Mouse (Mus musculus): ENCODE data around the gene H2-DMb1.
A peak's percentile ranks its signal among the peaks of the same experiment; 100 is the strongest.

Gene H2-DMb1

GRCm38 (mm10) chr17:34152923-34153322, at the start of gene H2-DMb1:
H2-DMb1 (plus strand) TSS chr17:34153072.
- peak; percentile 54 for DNase-seq

GRCm38 (mm10) chr17:34104804-34105203, 48.1 kb upstream of the H2-DMb1 start:
- no peak for DNase-seq

DNA sequence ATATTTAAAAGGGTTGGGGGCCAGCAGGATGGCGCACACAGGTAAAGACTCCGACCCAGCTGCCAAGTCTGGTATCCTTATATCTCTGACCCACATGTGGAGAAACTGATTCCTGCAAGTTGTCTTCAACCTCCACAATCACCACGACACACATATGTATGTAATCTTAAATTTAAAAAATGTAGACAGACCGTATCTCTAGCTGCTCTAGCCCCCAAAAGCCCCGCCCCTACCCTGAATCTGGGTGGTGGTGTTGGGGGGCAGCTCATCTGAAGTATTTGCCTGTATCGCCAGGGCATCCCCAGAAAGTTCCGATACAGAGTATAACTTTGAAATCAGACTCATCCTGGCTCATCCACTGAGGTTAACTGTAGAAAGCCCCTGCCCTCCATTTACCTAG, 46.3 kb upstream of the H2-DMb1 start:
- DNase-seq = no peak

DNA sequence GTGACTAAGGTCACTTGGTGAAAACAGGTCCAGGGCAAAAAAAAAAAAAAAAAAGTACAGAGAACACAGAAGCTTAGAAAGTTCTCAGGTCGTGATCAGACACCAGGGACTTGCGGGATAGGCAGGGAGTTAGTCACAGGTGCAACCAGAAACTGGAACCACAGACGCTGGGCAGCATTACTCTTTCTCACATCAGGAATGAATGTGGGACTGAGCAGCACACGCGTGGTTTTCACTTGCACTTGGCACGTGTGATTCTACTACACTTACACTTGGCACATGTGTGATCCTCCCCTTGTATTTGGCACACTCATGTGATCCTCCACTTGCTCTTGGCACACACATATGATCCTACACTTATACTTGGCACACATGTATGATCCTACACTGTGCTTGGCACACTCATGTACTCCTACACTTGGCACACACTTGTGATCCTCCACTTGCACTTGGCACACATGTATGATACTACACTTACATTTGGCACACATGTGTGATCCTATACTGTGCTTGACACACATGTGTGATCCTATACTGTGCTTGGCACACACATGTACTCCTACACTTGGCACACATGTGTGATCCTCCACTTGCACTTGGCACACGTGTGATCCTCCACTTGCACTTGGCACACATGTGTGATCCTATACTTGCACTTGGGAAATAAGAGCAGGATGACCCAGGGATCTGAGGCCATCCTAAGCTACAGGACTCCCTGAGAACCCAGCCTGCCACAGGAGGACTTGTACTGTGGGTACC, 45.6 kb upstream of the H2-DMb1 start:
- no peak for DNase-seq

- no peak for DNase-seq
Observed at GRCm38 (mm10) chr17:34108460-34108859, 44.4 kb upstream of the H2-DMb1 start.

DNA sequence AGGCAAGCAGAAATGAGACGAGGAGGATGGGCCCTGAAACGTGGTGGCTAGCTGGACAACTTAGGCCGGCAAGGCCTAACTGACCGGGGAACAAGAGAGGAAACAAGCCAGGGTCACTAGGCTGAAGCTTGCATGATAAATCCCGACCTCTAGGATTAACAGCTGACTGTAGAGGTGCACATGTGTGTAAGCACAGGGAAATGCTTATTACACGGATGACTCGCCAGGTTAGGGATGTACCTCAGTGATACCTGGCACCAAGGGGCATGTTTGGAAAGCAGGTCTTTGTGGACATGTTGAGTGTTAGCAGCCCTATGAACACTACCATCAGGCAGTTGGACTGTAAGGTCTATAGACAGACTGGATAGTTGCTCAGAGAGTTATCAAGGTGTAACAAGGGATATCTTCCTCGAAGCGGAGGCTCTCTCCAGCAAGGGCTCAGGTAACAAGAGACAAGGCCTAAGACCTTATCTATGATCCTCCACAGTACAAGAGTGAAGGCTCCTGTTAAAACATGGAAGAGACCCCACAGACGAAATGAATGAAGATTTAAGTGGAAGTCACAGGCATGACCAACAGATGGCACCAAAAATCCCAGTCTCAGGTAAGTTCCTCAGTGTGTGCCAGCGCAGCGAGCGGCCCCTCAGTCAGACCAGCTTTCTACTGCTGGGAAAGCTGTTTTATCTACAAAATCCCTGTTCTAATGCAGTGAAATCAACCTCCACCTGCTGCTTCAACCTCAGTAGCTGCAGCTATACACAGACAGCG, 43.6 kb upstream of the H2-DMb1 start:
- DNase-seq = no peak

- peak; percentile 45 for DNase-seq
Observed at GRCm38 (mm10) chr17:34109806-34110195, 43.1 kb upstream of the H2-DMb1 start.

GRCm38 (mm10) chr17:34110309-34110708, 42.6 kb upstream of the H2-DMb1 start:
- no peak for DNase-seq

GRCm38 (mm10) chr17:34114114-34114513, 38.8 kb upstream of the H2-DMb1 start:
- DNase-seq = no peak

GRCm38 (mm10) chr17:34116736-34117370, 36.0 kb upstream of the H2-DMb1 start:
- no peak for DNase-seq

DNA sequence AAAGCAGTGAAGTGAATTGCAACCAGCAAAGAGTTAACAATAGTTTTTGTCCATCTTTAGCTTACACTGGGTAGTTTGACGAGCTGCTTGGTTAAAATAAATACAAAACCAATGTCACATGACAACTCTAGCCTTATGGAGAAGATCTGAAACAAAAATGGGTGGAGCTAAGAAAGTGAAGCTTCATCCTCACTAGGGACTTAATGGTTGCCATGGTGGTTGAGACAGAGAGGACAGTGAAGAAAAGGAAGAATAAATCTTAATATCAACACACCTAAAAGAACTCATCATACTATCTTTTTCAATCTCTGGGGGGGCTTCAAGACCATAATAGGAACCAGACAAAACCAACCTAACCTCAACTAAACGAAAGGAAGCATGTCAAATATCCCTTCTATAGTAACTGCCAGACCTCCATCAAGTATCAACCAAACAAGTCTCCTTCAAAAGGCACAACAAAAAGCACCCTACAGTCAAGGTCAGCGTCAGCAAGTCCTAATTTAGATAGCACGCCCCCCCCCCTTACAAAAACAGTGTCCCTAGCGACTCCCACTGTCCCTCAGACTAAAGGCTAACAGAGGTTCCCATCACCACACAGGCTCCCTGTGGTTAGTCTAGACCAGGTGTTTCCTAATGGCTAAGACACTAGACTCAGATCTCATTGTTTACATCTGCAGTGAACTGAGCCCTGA, 35.3 kb upstream of the H2-DMb1 start:
- no peak for DNase-seq

DNA sequence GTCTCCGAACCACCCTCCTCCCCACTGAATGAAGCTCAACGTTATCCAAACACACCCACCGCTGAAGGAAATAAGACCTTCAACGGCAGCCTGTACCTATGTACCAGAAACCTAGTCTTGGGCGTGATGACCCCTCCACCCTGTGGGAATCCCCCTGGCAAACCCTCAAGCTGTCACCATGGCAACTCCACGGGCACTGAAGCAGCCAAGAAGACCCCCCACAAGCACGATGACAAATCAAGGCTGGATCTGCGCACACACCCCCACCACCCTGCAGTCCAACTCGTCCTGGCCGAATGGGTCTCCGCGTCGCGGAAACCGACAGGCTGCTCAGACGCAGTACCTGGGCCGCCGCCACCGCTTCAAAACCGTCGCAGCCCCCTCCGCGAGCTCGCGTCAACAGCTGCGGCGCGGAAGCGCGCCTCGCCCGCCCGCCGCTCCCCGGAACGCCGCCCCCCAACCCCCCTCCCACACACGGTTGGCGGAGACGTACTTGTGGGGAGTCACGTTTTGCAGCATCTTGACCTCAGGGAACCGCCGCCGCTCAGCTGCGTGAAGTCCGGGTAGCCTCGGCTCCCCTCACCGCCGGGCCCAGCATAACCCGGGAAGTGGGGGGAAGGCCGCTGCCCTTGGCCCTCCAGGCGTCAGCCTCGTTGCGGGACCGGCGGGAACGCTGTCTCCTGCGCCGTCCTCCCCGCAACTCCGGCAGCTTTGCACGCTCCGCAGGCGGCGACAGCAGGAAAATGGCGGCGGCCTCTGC, 34.6 kb upstream of the H2-DMb1 start:
- peak; percentile 70 for DNase-seq

DNA sequence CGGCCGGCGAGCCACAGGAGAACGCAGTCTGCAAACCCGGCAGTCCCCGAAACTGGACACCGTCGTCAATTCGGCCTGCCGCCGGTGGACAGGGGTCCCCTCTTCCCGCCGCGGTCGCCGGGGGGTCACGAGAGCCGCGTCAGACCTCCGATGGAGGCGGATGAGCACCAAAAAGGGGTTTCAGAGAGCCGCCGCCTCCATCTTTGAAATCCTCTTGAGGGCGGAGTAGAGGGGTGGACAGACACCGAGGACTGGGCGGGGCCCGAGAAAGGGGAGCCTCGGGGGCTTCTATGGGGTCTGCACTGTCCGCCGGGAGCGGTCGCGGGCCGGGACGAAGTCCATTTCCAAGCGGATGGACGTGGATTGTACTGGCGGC, 34.0 kb upstream of the H2-DMb1 start:
- no peak for DNase-seq

- peak; percentile 99 for DNase-seq
Observed at GRCm38 (mm10) chr17:34119249-34120179, 33.4 kb upstream of the H2-DMb1 start, which contains the start of gene H2-DMa. H2-DMa (plus strand) TSS chr17:34119541.

DNA sequence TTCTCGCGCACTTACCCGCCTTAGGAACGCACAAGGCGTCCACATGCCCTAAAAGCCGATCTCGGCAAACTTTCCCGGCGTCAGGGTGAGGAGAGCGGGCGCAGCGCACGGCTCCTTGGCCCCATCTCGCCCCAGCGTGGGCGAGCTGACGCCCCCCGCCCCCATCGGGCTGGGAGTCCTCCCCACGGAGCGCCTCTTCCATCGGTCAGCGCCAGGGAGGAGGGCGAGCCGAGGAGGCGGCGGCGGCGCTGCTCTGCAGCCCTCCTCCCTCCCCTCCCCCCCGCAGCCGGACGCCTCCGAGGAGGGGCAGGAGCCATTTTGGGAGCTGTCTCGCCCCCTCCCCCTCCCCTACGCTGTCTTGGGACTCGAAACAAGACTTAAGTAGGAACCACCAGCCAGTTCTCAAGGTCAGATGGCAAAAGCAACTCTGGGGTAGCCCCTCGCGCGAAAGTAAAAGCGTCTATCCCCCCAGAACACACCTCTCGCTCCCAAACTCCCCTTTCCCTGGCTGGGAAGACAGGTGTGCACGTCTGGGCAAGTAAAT, 32.6 kb upstream of the H2-DMb1 start:
- peak; percentile 90 for DNase-seq

- DNase-seq = peak; percentile 82
Observed at GRCm38 (mm10) chr17:34120814-34121171, 32.1 kb upstream of the H2-DMb1 start.

GRCm38 (mm10) chr17:34121172-34121878, 31.5 kb upstream of the H2-DMb1 start:
- peak; percentile 87 for DNase-seq

DNA sequence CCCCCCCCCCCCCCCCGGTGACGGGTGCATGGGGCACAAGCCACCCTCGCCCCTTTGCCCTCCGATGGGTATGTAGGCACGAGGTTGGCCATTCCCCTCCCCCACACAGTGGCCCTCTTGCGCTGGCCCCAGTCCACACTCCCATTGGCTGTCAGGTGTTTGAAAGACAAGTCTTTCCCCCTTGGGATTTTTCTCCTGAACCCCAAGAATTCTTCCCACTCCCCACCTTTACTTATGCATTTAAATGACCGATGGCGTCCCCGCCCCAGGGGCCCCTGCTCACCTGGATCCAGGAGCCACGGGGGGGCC, 31.0 kb upstream of the H2-DMb1 start:
- DNase-seq = peak; percentile 82

- peak; percentile 97 for DNase-seq
Observed at GRCm38 (mm10) chr17:34122188-34122984, 30.5 kb upstream of the H2-DMb1 start, which contains the start of gene Brd2. Brd2 (minus strand) TSS chr17:34122634.

DNA sequence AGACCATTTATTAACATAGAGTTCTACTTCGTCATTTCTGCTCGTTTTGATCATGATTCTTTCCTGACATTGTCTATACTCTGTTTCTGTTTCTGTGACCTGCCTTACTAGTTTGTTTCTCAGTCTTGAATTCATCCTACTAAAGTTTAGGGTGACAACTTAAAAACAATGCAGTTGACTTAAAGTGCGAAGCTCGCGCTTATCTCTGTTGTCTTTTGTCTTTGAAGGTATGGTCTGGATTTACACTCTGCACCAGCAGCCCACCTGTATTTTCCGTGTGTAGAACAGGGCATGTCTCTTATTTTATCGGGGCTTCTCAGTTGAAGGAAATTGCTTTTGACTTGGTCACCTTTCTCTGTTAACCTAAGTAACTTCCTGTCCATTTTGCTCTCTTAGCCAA, 29.8 kb upstream of the H2-DMb1 start:
- no peak for DNase-seq

Data from retina, postnatal 1 day (tissue).